Mouse (Mus musculus) hindbrain, embryonic 16.5 days (tissue): ENCODE data around the gene Prkar1b. TPM values are rescaled to one million over a fixed set of nuclear protein-coding genes. Genes with fewer than 3 reads are reported as not detected.

Experiments used
- ATAC-seq: fragments of 200-750 bp; cut with Nextera tagmentation; 2 replicates; pipeline ENCODE4 v1.8.0; 2017; ENCODE audit warnings: moderate TSS enrichment, moderate library complexity
- H3K27ac ChIP-seq: fragments of 300-500 bp; sonication (generic); 2 replicates; pipeline ENCODE4 v1.5.1; 2014; ENCODE audit warnings: low read depth, mild to moderate bottlenecking, control low read depth, low read length, moderate library complexity
- H3K27me3 ChIP-seq: fragments of 300-500 bp; sonication (generic); replicated peaks from 2 replicates; pipeline ENCODE4 v1.6.1; 2014; ENCODE audit warnings: low read length; ENCODE audit not compliant: control insufficient read depth, insufficient read depth
- H3K36me3 ChIP-seq: fragments of 300-500 bp; sonication (generic); 2 replicates; pipeline ENCODE4 v1.6.1; 2014; ENCODE audit warnings: mild to moderate bottlenecking, low read length, moderate library complexity, mixed read lengths; ENCODE audit not compliant: control insufficient read depth, insufficient read depth
- H3K4me1 ChIP-seq: fragments of 300-500 bp; sonication (generic); 2 replicates; pipeline ENCODE4 v1.6.1; 2014; ENCODE audit warnings: low read depth, low read length; ENCODE audit not compliant: control insufficient read depth, insufficient read depth
- H3K4me2 ChIP-seq: fragments of 300-500 bp; sonication (generic); 2 replicates; pipeline ENCODE4 v1.6.1; 2014; ENCODE audit warnings: mild to moderate bottlenecking, low read length, control low read depth, moderate library complexity
- H3K4me3 ChIP-seq: fragments of 300-500 bp; sonication (generic); 2 replicates; pipeline ENCODE4 v1.5.1; 2014; ENCODE audit warnings: mild to moderate bottlenecking, low read length, control low read depth, moderate library complexity
- H3K9ac ChIP-seq: fragments of 300-500 bp; sonication (generic); 2 replicates; pipeline ENCODE4 v1.6.1; 2014; ENCODE audit warnings: low read depth, mild to moderate bottlenecking, control low read depth, low read length, moderate library complexity
- H3K9me3 ChIP-seq: fragments of 300-500 bp; sonication (generic); 2 replicates; pipeline ENCODE4 v1.6.1; 2014; ENCODE audit warnings: mild to moderate bottlenecking, low read length, moderate library complexity; ENCODE audit not compliant: control insufficient read depth
- WGBS: fragments of 180-500 bp; shearing (Covaris S2); extraction: QIAGEN DNeasy Blood & Tissue Kit; methylation state at CpG from one replicate; pipeline ENCODE4 v1.1.7; 2014; 5-methylcytosine and 5-hydroxymethylcytosine counted together
- polyA plus RNA-seq: library from polyadenylated mRNA; unstranded; fragments of >200 nt; fragmentation: Nextera tagmentation; extraction: Ambion mirVana; gene quantifications from 2 replicates; pipeline ENCODE4 v1.2.1, GENCODE M21; 2015

Prkar1b gene
- polyA plus RNA-seq, 1 experiment from 2014 or later = 332 TPM

DNA sequence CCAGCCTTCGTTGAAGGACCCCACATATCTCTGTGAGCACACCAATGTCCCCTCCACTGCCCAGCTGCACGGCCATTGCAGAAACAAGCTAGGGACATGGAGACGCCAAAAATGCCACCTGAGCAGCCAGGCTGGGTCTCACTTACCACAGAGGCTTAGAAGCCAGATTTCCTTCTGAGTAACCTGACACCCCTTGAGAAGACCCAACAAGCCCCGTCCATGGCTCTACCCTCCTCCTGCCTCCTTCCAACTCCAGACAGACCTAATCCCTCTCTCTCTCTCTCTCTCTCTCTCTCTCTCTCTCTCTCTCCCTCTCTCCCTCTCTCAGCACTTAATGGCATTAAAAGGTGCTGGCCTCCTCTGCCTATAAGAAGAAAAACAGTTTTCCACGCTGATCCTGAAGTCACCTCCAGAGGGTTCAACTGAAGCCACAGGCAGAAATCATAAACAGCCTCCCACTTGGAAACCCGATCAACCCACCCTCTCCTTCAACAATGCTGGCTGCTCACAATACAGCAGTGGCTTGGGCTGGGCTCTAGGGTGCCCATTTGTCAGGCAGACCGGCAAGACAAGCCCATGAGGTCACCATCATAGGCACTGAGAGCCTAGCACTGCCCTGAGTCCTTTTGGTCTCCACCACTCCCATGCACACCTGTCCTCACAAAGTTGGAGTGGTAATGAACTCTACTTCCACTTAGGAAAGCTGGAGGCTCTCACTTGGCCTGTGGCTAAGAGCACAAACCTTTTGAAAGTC, 82.8 kb downstream of the Prkar1b start:
- Histone ChIP-seq H3K4me2 (no peak overlapping the region), H3K27me3 (no peaks in the 10 kb centered on the region), H3K9ac (no peak overlapping the region), H3K36me3 (no peaks in the 10 kb centered on the region), H3K4me3 (no peak overlapping the region), H3K9me3 (no peaks in the 10 kb centered on the region), H3K27ac (no peak overlapping the region), H3K4me1 (no peaks in the 10 kb centered on the region)
- ATAC-seq = no peak
- 59% methylated on average over 7 of the region's 7 CpGs for WGBS

DNA sequence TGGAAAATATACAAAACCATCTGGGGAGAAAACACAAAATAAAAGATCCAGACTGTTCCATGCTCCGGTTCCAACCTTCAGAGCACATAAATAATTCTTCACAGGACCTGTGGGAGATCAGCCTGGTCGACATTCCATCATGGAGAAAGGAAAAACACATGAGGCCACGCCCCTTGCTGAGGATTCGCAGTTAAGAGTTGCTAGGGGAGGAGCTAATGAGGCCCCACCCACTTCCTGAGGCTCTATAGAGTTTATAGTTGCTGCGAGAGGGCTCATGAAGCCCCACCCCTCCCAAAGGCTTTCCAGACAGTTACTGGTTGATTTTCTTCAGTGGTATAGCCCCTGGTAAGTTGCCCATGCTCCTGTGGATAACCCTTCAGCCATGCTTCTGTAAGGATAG, 85.2 kb downstream of the Prkar1b start:
- WGBS = 68% methylated on average over 5 of the region's 5 CpGs
- Histone ChIP-seq H3K9me3 (no peaks in the 10 kb centered on the region), H3K36me3 (no peaks in the 10 kb centered on the region), H3K9ac (no peak overlapping the region), H3K27me3 (no peaks in the 10 kb centered on the region), H3K4me1 (no peaks in the 10 kb centered on the region), H3K4me3 (no peak overlapping the region), H3K27ac (no peak overlapping the region), H3K4me2 (no peak overlapping the region)
- no peak for ATAC-seq

DNA sequence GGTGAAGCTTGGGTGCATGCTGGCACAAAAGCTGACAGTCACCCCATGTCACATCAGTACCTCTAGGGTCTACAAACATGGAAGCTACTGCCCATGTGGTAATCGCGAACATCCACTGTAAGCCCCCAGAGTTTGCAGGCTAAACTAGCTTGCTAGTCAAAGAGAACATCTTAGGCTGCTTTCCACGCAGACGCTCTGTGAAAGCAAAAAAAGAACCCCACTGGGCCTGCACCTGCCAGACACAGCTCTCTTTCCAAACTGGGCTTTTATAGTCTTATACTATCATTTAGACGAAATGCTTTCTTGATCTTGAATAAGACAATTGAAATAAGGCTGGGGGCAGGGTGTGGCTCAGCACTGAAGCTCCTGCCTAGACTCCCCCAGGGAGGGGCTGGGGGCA, 88.1 kb downstream of the Prkar1b start:
- WGBS = 62% methylated on average over 5 of the region's 5 CpGs

DNA sequence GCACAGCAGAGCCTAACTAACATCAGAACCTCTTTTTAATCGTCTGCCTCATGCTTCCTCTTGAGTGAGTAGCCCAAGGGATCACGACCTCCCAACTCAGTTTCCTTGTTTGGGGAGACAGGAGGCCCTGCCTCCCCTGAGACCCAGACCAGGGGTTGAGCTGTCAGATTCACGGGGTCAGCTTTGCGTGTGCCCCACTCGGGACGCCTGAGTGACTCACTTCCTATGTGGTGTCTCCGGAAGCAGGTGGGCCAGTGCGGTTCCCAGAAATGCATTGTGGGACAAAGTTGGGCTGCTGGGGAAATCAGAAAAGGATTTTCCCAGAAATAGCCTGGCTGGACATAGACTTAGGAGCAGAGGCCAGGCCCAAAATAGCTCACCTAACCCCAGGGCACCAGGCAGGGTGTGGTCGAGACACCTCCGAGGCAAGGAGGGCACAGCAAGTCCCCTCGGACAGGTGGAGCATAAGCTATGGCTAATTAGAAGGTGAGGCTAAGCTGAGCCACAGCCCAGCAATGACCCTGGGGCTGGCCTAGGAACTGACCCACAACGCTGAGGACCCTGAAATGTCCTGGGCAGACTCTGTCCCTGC, 89.2 kb downstream of the Prkar1b start:
- 79% methylated on average over 12 of the region's 12 CpGs for WGBS
- Histone ChIP-seq H3K4me1 (no peaks in the 10 kb centered on the region), H3K27me3 (no peaks in the 10 kb centered on the region), H3K4me3 (no peak overlapping the region), H3K9me3 (no peaks in the 10 kb centered on the region), H3K4me2 (no peak overlapping the region), H3K9ac (no peak overlapping the region), H3K27ac (no peak overlapping the region), H3K36me3 (no peaks in the 10 kb centered on the region)
- no peak for ATAC-seq

More for the DNA sequence above, 88.1 kb downstream of the Prkar1b start:
- Histone ChIP-seq H3K4me1 (no peaks in the 10 kb centered on the region), H3K27me3 (no peaks in the 10 kb centered on the region), H3K9ac (no peak overlapping the region), H3K4me3 (no peak overlapping the region), H3K4me2 (no peak overlapping the region), H3K27ac (no peak overlapping the region), H3K36me3 (no peaks in the 10 kb centered on the region), H3K9me3 (no peaks in the 10 kb centered on the region)
- ATAC-seq = no peak

DNA sequence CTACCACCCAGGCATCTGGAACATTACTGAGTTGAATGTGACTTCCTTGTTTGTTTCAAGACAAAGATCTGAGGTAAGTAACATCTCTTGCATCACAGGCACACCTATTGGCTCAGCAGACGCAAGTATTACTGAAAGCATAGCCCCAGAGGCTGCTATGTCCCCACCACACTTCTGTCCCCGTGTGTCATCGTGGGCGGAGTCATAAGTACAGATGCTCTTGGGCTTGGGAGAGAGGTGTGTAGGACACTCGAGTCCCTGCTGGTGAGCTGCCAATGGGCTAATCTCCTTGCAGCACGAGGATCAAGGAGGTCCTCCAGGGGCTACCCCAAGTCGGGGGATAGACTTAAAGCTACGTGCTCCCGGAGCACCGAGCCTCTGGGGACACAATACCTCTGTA, 96.6 kb downstream of the Prkar1b start:
- Histone ChIP-seq H3K36me3 (peaks cover 11% of the 10 kb centered on the region), H3K9me3 (no peaks in the 10 kb centered on the region), H3K27ac (no peak overlapping the region), H3K9ac (no peak overlapping the region), H3K4me1 (no peaks in the 10 kb centered on the region), H3K4me3 (no peak overlapping the region), H3K27me3 (no peaks in the 10 kb centered on the region), H3K4me2 (no peak overlapping the region)
- no peak for ATAC-seq
- WGBS = 86% methylated on average over 10 of the region's 10 CpGs

DNA sequence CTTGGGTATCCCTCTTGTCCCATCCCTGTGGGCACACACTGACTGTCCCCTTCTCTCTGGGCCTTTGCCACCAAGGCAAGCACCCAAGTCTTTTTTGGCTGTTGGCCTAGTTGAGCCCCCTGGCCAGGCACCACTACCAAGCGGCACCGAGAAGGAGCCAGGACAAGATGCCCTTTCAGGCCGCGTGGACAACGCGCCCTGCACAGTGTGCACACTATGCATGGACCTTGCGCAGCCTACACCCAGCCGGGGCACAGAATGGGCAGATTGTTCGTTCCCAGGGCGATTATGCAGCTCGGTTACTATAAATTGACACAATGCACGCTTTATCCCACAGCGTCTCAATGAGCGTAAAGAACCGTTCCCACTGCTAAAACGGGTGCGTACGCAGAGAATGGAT, 98.5 kb downstream of the Prkar1b start:
- no peak overlapping the region for H3K4me2 ChIP-seq
- no peak overlapping the region for H3K4me3 ChIP-seq
- H3K27ac ChIP-seq = 0 out of 2 replicates have a peak overlapping the region, but pooled peaks have one; percentile 8
- peaks cover 13% of the 10 kb centered on the region for H3K36me3 ChIP-seq
- H3K27me3 ChIP-seq = no peaks in the 10 kb centered on the region
- H3K9ac ChIP-seq = no peak overlapping the region
- peaks cover 6% of the 10 kb centered on the region for H3K4me1 ChIP-seq
- no peaks in the 10 kb centered on the region for H3K9me3 ChIP-seq
- 60% methylated on average over 18 of the region's 18 CpGs for WGBS
- peak; percentile 84 for ATAC-seq

DNA sequence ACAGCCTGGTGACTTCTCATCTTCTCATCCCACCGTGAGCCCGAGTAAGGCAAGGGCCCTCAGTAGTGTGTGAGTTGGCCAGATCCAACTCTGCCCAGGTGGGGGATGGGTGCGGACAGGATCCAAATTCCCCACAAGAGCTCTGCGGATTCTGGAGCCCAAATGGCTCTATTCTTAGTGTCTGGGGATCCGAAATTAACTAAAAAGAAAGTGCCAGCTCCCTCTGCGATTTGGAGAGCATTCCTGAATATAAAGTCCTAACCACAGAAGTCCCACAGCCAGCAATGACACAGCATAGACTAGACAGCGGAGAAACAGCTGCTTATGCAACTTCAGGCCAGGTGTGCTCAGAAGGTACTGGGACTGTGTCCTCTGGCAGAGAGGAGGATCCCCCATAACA, 100.4 kb downstream of the Prkar1b start:
- Histone ChIP-seq H3K27me3 (no peaks in the 10 kb centered on the region), H3K27ac (no peak overlapping the region), H3K36me3 (peaks cover 16% of the 10 kb centered on the region), H3K4me3 (no peak overlapping the region), H3K4me1 (peaks cover 6% of the 10 kb centered on the region), H3K9ac (no peak overlapping the region), H3K4me2 (no peak overlapping the region), H3K9me3 (no peaks in the 10 kb centered on the region)
- no peak for ATAC-seq
- WGBS = 86% methylated on average over 7 of the region's 7 CpGs

DNA sequence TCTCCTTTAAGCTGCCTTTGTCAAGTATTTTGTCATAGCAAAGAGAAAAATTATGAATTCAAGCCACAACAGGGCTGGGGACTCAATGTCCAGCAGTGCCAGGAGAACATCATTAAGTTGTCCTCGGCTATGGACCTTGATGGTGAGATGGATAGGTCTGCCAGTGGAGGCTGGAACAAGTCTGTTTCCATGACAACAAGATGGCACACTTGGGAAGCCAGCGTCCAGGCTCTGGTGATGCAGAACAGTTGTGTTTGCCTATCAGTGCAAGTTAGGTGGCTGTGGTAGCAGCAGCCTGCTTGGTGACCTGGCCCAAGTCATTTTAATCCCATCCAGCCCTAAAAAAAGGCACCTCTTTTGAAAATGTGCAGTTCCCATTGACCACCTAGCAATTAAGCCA, 102.6 kb downstream of the Prkar1b start:
- Histone ChIP-seq H3K4me1 (peaks cover 6% of the 10 kb centered on the region), H3K36me3 (peaks cover 16% of the 10 kb centered on the region), H3K4me2 (no peak overlapping the region), H3K27ac (no peak overlapping the region), H3K4me3 (no peak overlapping the region), H3K9ac (no peak overlapping the region; the same call in 1 of the 2 replicates), H3K9me3 (no peaks in the 10 kb centered on the region), H3K27me3 (no peaks in the 10 kb centered on the region)
- ATAC-seq = no peak
- 18% methylated on average over 2 of the region's 2 CpGs for WGBS

DNA sequence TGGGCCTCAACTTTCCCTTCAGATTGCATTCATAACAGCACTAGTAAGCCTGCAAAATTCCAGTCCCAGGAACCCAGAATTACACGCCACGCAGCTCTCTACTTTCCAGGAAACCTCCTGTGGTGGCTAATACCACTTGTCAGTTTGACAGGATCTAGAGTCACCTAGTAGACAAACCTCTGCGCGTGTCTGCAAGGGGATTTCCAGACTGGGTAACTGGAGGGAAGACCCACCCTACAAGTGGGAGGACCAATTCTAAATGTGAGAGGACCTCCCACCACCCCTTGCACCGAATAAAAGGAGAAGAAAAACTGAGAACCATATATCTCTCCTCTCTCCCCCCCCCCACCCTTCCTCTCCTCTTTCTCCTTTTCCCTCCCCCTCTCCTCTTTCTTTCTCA, 103.2 kb downstream of the Prkar1b start:
- H3K9ac ChIP-seq = no peak overlapping the region
- WGBS = 72% methylated on average over 5 of the region's 5 CpGs
- no peak overlapping the region for H3K4me3 ChIP-seq
- no peak overlapping the region for H3K27ac ChIP-seq
- H3K9me3 ChIP-seq = no peaks in the 10 kb centered on the region
- H3K36me3 ChIP-seq = peaks cover 19% of the 10 kb centered on the region
- H3K4me2 ChIP-seq = no peak overlapping the region
- peaks cover 6% of the 10 kb centered on the region for H3K4me1 ChIP-seq
- H3K27me3 ChIP-seq = no peaks in the 10 kb centered on the region
- no peak for ATAC-seq
